Mouse (Mus musculus): Measurements from ENCODE around the gene Ppp1r16b. TPM values are rescaled to one million over a fixed set of nuclear protein-coding genes. Genes with fewer than 3 reads are reported as not detected.
A peak's percentile ranks its signal among the peaks of the same experiment; 100 is the strongest.

Gene Ppp1r16b
- polyA plus RNA-seq, 1 experiment from 2014 or later, result 23.4 TPM

- no peak overlapping the region for H3K27ac ChIP-seq
- no peaks in the 10 kb centered on the region for H3K36me3 ChIP-seq (replicated peaks)
- H3K4me3 ChIP-seq, result no peak overlapping the region
- 78% methylated on average over 14 of the region's 14 CpGs for WGBS
- no peak overlapping the region for H3K9ac ChIP-seq
- H3K4me2 ChIP-seq, result no peak overlapping the region
- no peak for ATAC-seq (replicated peaks)
- no peaks in the 10 kb centered on the region for H3K27me3 ChIP-seq (replicated peaks)
- H3K4me1 ChIP-seq, result no peaks in the 10 kb centered on the region
- no peaks in the 10 kb centered on the region for H3K9me3 ChIP-seq
These were observed 122.0 kb downstream of the Ppp1r16b start for GRCm38 (mm10) chr2:158786927-158787795.

- no peaks in the 10 kb centered on the region for H3K9me3 ChIP-seq
- ATAC-seq (replicated peaks), result peak; percentile 99
- peak within 1 kb of the TSS; percentile 87 for H3K27ac ChIP-seq
- H3K27me3 ChIP-seq (replicated peaks), result no peaks in the 10 kb centered on the region
- H3K9ac ChIP-seq, result peak within 1 kb of the TSS; percentile 78
- WGBS, result 0% methylated on average over 33 of the region's 33 CpGs
- H3K4me3 ChIP-seq, result peak within 1 kb of the TSS; percentile 92
- peaks cover 22% of the 10 kb centered on the region for H3K4me1 ChIP-seq
- H3K36me3 ChIP-seq (replicated peaks), result no peaks in the 10 kb centered on the region
- peak within 1 kb of the TSS; percentile 81 for H3K4me2 ChIP-seq
These were observed 129.4 kb downstream of the Ppp1r16b start, which contains the start of gene Dhx35 for GRCm38 (mm10) chr2:158794494-158795004. TSS of gene Dhx35 (plus strand) at chr2:158794807.

GRCm38 (mm10) chr2:158795043-158795442 is 129.8 kb downstream of the Ppp1r16b start:
- H3K9ac ChIP-seq, result peak overlapping the region; percentile 78
- peak overlapping the region; percentile 92 for H3K4me3 ChIP-seq
- H3K27me3 ChIP-seq (replicated peaks), result no peaks in the 10 kb centered on the region
- ATAC-seq (replicated peaks), result no peak
- H3K27ac ChIP-seq, result peak overlapping the region; percentile 87
- H3K4me1 ChIP-seq, result peaks cover 22% of the 10 kb centered on the region
- no peaks in the 10 kb centered on the region for H3K9me3 ChIP-seq
- 11% methylated on average over 15 of the region's 15 CpGs for whole genome bisulfite sequencing
- H3K4me2 ChIP-seq, result peak overlapping the region; percentile 81
- H3K36me3 ChIP-seq (replicated peaks), result no peaks in the 10 kb centered on the region

GRCm38 (mm10) chr2:158795875-158796274 is 130.7 kb downstream of the Ppp1r16b start:
- no peak overlapping the region for H3K9ac ChIP-seq
- no peaks in the 10 kb centered on the region for H3K27me3 ChIP-seq (replicated peaks)
- H3K4me3 ChIP-seq, result no peak overlapping the region
- no peaks in the 10 kb centered on the region for H3K9me3 ChIP-seq
- H3K4me2 ChIP-seq, result no peak overlapping the region
- no peak for ATAC-seq (replicated peaks)
- no peaks in the 10 kb centered on the region for H3K36me3 ChIP-seq (replicated peaks)
- H3K4me1 ChIP-seq, result peaks cover 22% of the 10 kb centered on the region
- WGBS, result 80% methylated on average over 2 of the region's 2 CpGs
- H3K27ac ChIP-seq, result no peak overlapping the region

GRCm38 (mm10) chr2:158799328-158799727 is 134.1 kb downstream of the Ppp1r16b start:
- H3K36me3 ChIP-seq (replicated peaks), result 0 out of 2 replicates have a peak, but pooled peaks cover 6% of the 10 kb centered on the region
- 46% methylated on average over 4 of the region's 4 CpGs for WGBS
- no peak overlapping the region for H3K27ac ChIP-seq
- no peak overlapping the region for H3K9ac ChIP-seq
- H3K4me3 ChIP-seq, result no peak overlapping the region
- H3K4me1 ChIP-seq, result peaks cover 12% of the 10 kb centered on the region
- H3K4me2 ChIP-seq, result no peak overlapping the region
- no peaks in the 10 kb centered on the region for H3K9me3 ChIP-seq
- H3K27me3 ChIP-seq (replicated peaks), result no peaks in the 10 kb centered on the region
- ATAC-seq (replicated peaks), result no peak

GRCm38 (mm10) chr2:158800788-158801187 is 135.6 kb downstream of the Ppp1r16b start:
- no peaks in the 10 kb centered on the region for H3K27me3 ChIP-seq (replicated peaks)
- 95% methylated on average over 8 of the region's 8 CpGs for WGBS
- H3K9ac ChIP-seq, result no peak overlapping the region
- no peak overlapping the region for H3K4me2 ChIP-seq
- ATAC-seq (replicated peaks), result no peak
- H3K4me3 ChIP-seq, result no peak overlapping the region
- H3K27ac ChIP-seq, result no peak overlapping the region
- peaks cover 5% of the 10 kb centered on the region for H3K4me1 ChIP-seq
- no peaks in the 10 kb centered on the region for H3K9me3 ChIP-seq
- 0 out of 2 replicates have a peak, but pooled peaks cover 11% of the 10 kb centered on the region for H3K36me3 ChIP-seq (replicated peaks)

GRCm38 (mm10) chr2:158803575-158803974 is 138.4 kb downstream of the Ppp1r16b start:
- no peaks in the 10 kb centered on the region for H3K9me3 ChIP-seq
- WGBS, result 93% methylated on average over 8 of the region's 8 CpGs
- 0 out of 2 replicates have a peak, but pooled peaks cover 11% of the 10 kb centered on the region for H3K36me3 ChIP-seq (replicated peaks)
- H3K4me2 ChIP-seq, result no peak overlapping the region
- H3K4me1 ChIP-seq, result no peaks in the 10 kb centered on the region
- no peak overlapping the region for H3K4me3 ChIP-seq
- no peak overlapping the region for H3K9ac ChIP-seq
- no peak overlapping the region for H3K27ac ChIP-seq
- no peaks in the 10 kb centered on the region for H3K27me3 ChIP-seq (replicated peaks)
- ATAC-seq (replicated peaks), result no peak

GRCm38 (mm10) chr2:158815686-158816085 is 150.5 kb downstream of the Ppp1r16b start:
- H3K4me1 ChIP-seq, result no peaks in the 10 kb centered on the region
- no peaks in the 10 kb centered on the region for H3K36me3 ChIP-seq (replicated peaks)
- no peak overlapping the region for H3K4me3 ChIP-seq
- no peaks in the 10 kb centered on the region for H3K27me3 ChIP-seq (replicated peaks)
- H3K4me2 ChIP-seq, result no peak overlapping the region
- no peak overlapping the region for H3K27ac ChIP-seq
- no peak overlapping the region for H3K9ac ChIP-seq
- ATAC-seq (replicated peaks), result no peak
- no peaks in the 10 kb centered on the region for H3K9me3 ChIP-seq

MicroRNA genes within 50 kb of the gene (microRNA counts, 519-probe panel; counts per million panel counts)
- 1,722 counts per million, percentile 9 among the panel's probes with 10 or more counts for microRNA mmu-miR-3474

Small RNAs within 50 kb of the gene (microRNA-seq; reads per million reads assigned to microRNA genes)
- gene Gm26141 (not detected), gene Mir3474 (3.9 reads per million, percentile 19 among the genes with 10 or more reads in this experiment)

Other genes starting within 250 kb of the Ppp1r16b start
- not detected in 2 replicates for gene Adig, start 162.8 kb upstream of the Ppp1r16b start, polyA plus RNA-seq (2015; fragmentation: Nextera tagmentation; extraction: Ambion mirVana)
- 0.50 and 0.63 TPM in 2 replicates for gene Arhgap40, start 152.6 kb upstream of the Ppp1r16b start, polyA plus RNA-seq (2015; fragmentation: Nextera tagmentation; extraction: Ambion mirVana)
- 9.8 and 10.5 TPM in 2 replicates for gene Slc32a1, start 54.6 kb upstream of the Ppp1r16b start, polyA plus RNA-seq (2015; fragmentation: Nextera tagmentation; extraction: Ambion mirVana)
- 11.7 and 12.8 TPM in 2 replicates for gene Actr5, start 40.5 kb upstream of the Ppp1r16b start, polyA plus RNA-seq (2015; fragmentation: Nextera tagmentation; extraction: Ambion mirVana)
- 6.0 and 7.3 TPM in 2 replicates for gene Fam83d, start 102.7 kb downstream of the Ppp1r16b start, polyA plus RNA-seq (2015; fragmentation: Nextera tagmentation; extraction: Ambion mirVana)
- 14.3 and 14.6 TPM in 2 replicates for gene Dhx35, start 129.4 kb downstream of the Ppp1r16b start, polyA plus RNA-seq (2015; fragmentation: Nextera tagmentation; extraction: Ambion mirVana)

Data from midbrain, embryonic 15.5 days (tissue).